8 mouse cellular contexts compared by ENCODE assay signal in the genomic region with DNA sequence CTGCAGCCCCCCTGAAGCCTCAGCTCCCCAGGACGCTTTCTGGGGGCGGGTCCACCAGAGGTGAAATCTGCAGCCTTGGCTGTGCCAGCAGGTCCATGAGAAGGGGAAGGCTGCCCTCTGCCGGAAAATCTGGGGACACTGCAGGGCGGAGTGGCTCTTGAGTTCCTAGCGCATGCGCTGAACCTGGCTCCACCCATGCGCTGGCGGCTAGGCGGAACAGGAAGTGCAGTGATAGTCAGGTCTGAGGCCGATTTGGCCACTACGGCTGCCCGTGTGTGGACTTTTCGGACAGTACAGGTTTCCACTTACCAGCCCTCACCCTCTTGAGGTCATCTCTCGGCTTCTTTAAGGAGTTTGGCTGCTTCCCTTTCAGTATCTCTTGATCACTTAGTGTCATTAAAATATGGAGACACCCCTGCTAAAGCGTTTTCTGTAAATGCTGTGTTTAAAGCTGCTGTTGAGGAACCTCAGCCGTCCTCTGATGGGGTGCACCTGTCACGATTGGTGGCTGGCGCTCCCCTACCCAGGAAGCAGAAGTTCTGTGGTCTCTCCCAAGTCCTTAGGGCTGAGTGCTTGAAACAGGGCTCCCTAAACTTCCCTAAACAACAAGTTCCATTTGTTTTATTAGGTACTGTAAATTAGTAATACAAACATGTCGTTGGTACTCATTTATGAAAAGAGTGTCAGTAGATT. TPM values are rescaled to one million over a fixed set of nuclear protein-coding genes. Genes with fewer than 3 reads are reported as not detected.
A peak's percentile ranks its signal among the peaks of the same experiment; 100 is the strongest.
DNase-seq lines count a peak whose midpoint lies in the region; ATAC-seq and TF ChIP-seq lines count a peak whose summit lies in the region.

No protein-coding gene starts in this region.

- H3K4me2 ChIP-seq in CH12.LX (ENCODE audit: insufficient read depth, low read depth, poor library complexity, severe bottlenecking), result peak overlapping the region; percentile 91
- H3K4me2 ChIP-seq in forebrain, embryonic 12.5 days, result peak overlapping the region; percentile 59
- H3K4me2 ChIP-seq in liver, postnatal 0 days (ENCODE audit: low read depth, low read length), result peak overlapping the region; percentile 80
- peak overlapping the region; percentile 71 for H3K4me2 ChIP-seq in neural tube, embryonic 14.5 days (ENCODE audit: low read depth, low read length)

- peak; percentile 88 for ATAC-seq in forebrain, embryonic 12.5 days (ENCODE audit: low FRiP score)
- peak; percentile 91 for ATAC-seq in liver, postnatal 0 days
- ATAC-seq in neural tube, embryonic 14.5 days (ENCODE audit: low read depth), result peak; percentile 86; the same call in 1 of the 2 replicates

- intact Hi-C loops in heart, postnatal 10 days (cut with DNase I), result loop anchor here (1.0 to 10.0 kb wide), 4 partner anchors 23 to 299 kb away; a partner anchor contains a TSS

- peak overlapping the region; percentile 52 to 79 (median 58) for H3K4me3 ChIP-seq in CH12.LX (replicated peaks in 1 of 3; ENCODE audit: low read depth in 2 of 3, low read length in 2 of 3, poor library complexity in 1 of 3)
- H3K4me3 ChIP-seq in forebrain, embryonic 12.5 days (replicated peaks), result peak overlapping the region; percentile 45
- peak overlapping the region; percentile 49 for H3K4me3 ChIP-seq in liver, postnatal 0 days (ENCODE audit: low read depth, low read length)
- peak overlapping the region; percentile 31 for H3K4me3 ChIP-seq in neural tube, embryonic 14.5 days (ENCODE audit: low read depth, low read length)

- no peaks in the 10 kb centered on the region for H3K36me3 ChIP-seq in CH12.LX (replicated peaks in 1 of 2; ENCODE audit: control insufficient read depth in 1 of 2, insufficient read depth in 1 of 2, low read length in 1 of 2)
- H3K36me3 ChIP-seq in forebrain, embryonic 12.5 days (replicated peaks), result no peaks in the 10 kb centered on the region
- H3K36me3 ChIP-seq in liver, postnatal 0 days (replicated peaks; ENCODE audit: insufficient read depth, low read length), result no peaks in the 10 kb centered on the region
- no peaks in the 10 kb centered on the region for H3K36me3 ChIP-seq in neural tube, embryonic 14.5 days (ENCODE audit: control insufficient read depth, insufficient read depth, low read length)

- TF ChIP-seq POLR2A in CH12.LX (IDR thresholded peaks at IDR 0.05; ENCODE audit: low read depth, low read length), result peak; percentile 100

- dilution Hi-C loops in CH12.LX (cut with MboI; ENCODE audit: extremely low pct_ligation_motif_present, extremely low pct_unique_long_range_greater_than_20kb, low sequenced_read_pairs), result no loop called here

- H3K9me3 ChIP-seq in CH12.LX (replicated peaks; ENCODE audit: low read length), result no peaks in the 10 kb centered on the region
- no peaks in the 10 kb centered on the region for H3K9me3 ChIP-seq in forebrain, embryonic 12.5 days
- H3K9me3 ChIP-seq in liver, postnatal 0 days (ENCODE audit: low read length), result no peaks in the 10 kb centered on the region
- H3K9me3 ChIP-seq in neural tube, embryonic 14.5 days (ENCODE audit: control insufficient read depth, low read length), result no peaks in the 10 kb centered on the region

- H3K79me2 ChIP-seq in CH12.LX (replicated peaks; ENCODE audit: control insufficient read depth, extremely low read depth, insufficient read depth, poor library complexity, severe bottlenecking), result no peaks in the 10 kb centered on the region

- in situ Hi-C loops in CH12.LX (cut with MboI; ENCODE audit: low pct_ligation_motif_present, low pct_unique_long_range_greater_than_20kb, low sequenced_read_pairs), result loop anchor here (10.0 to 25.0 kb wide), 2 partner anchors 279 to 681 kb away; a partner anchor contains a TSS

- WGBS in forebrain, embryonic 12.5 days, result 4% methylated on average over 19 of the region's 19 CpGs
- 2% methylated on average over 19 of the region's 19 CpGs for WGBS in large intestine, adult 2 months
- 4% methylated on average over 19 of the region's 19 CpGs for WGBS in liver, postnatal 0 days (ENCODE audit: insufficient replicate concordance)
- 6% methylated on average over 19 of the region's 19 CpGs for WGBS in neural tube, embryonic 14.5 days

- TF ChIP-seq CTCF in CH12.LX (conservative IDR thresholded peaks at IDR 0.05 in 1 of 2, IDR thresholded peaks at IDR 0.05 in 1 of 2; ENCODE audit: low read depth in 2 of 2, low read length in 2 of 2), result peak; percentile 79 to 100
- peak; percentile 100 for TF ChIP-seq CTCF in liver, postnatal 0 days (IDR thresholded peaks at IDR 0.05; ENCODE audit: low read depth)

- no peaks in the 10 kb centered on the region for H3K27me3 ChIP-seq in CH12.LX (replicated peaks)
- H3K27me3 ChIP-seq in forebrain, embryonic 12.5 days, result no peaks in the 10 kb centered on the region
- no peaks in the 10 kb centered on the region for H3K27me3 ChIP-seq in liver, postnatal 0 days (ENCODE audit: insufficient read depth, low read length)
- no peaks in the 10 kb centered on the region for H3K27me3 ChIP-seq in neural tube, embryonic 14.5 days (ENCODE audit: control insufficient read depth, insufficient read depth, low read length)

- H3K9ac ChIP-seq in CH12.LX (ENCODE audit: insufficient read depth, low read depth), result peak overlapping the region; percentile 86
- H3K9ac ChIP-seq in forebrain, embryonic 12.5 days, result peak overlapping the region; percentile 57
- peak overlapping the region; percentile 68 for H3K9ac ChIP-seq in liver, postnatal 0 days (replicated peaks)
- peak overlapping the region; percentile 47; the same call in 1 of the 2 replicates for H3K9ac ChIP-seq in neural tube, embryonic 14.5 days (replicated peaks; ENCODE audit: low read depth, low read length)

- peaks cover 9 to 37% of the 10 kb centered on the region in 2 experiments for H3K4me1 ChIP-seq in CH12.LX (ENCODE audit: control insufficient read depth in 1 of 2, insufficient read depth in 2 of 2)
- peaks cover 37% of the 10 kb centered on the region for H3K4me1 ChIP-seq in forebrain, embryonic 12.5 days
- peaks cover 43% of the 10 kb centered on the region for H3K4me1 ChIP-seq in liver, postnatal 0 days (ENCODE audit: insufficient read depth)
- peaks cover 26% of the 10 kb centered on the region for H3K4me1 ChIP-seq in neural tube, embryonic 14.5 days (ENCODE audit: control insufficient read depth, insufficient read depth, low read length)

- no peak overlapping the region for H3K27ac ChIP-seq in CH12.LX (ENCODE audit: insufficient read depth, low read depth)
- H3K27ac ChIP-seq in forebrain, embryonic 12.5 days, result peak overlapping the region; percentile 47; the same call in 1 of the 2 replicates
- H3K27ac ChIP-seq in liver, postnatal 0 days (ENCODE audit: low read depth), result peak overlapping the region; percentile 86
- 0 out of 2 replicates have a peak overlapping the region, but pooled peaks have one; percentile 52 for H3K27ac ChIP-seq in neural tube, embryonic 14.5 days (ENCODE audit: low read depth, low read length)

- peak; percentile 99 for DNase-seq in CH12.LX (ENCODE audit: extremely low read depth)
- peak; percentile 96 for DNase-seq in c-Kit-positive CD71-positive TER-119-negative erythroid progenitor cells, embryonic 14.5 days (ENCODE audit: low read depth)
- DNase-seq in heart, postnatal 10 days, result peak; percentile 98 to 99
- peak; percentile 89 for DNase-seq in large intestine, adult 2 months (ENCODE audit: low read depth, low spot score)
- DNase-seq in liver, postnatal 0 days, result peak; percentile 98
- DNase-seq in testis, postnatal 10 days (ENCODE audit: low spot score), result peak; percentile 98

- TF ChIP-seq EP300 in CH12.LX (IDR thresholded peaks at IDR 0.05; ENCODE audit: low read length), result peak; percentile 19; the same call in 1 of the 2 replicates
- no peak for TF ChIP-seq EP300 in liver, postnatal 0 days (IDR thresholded peaks at IDR 0.05; ENCODE audit: low read depth)

- TF ChIP-seq RAD21 in CH12.LX (IDR thresholded peaks at IDR 0.05; ENCODE audit: low read depth, low read length), result peak; percentile 100

TF ChIP-seq in CH12.LX, 34 proteins besides CTCF, POLR2A, EP300 and RAD21 (continues in another document):
- TF ChIP-seq BHLHE40 (IDR thresholded peaks at IDR 0.05; ENCODE audit: low read depth, low read length) (no peak), MYC (IDR thresholded peaks at IDR 0.05; ENCODE audit: low read depth, low read length) (peak; percentile 88), SIN3A (IDR thresholded peaks at IDR 0.05; ENCODE audit: low read length) (peak; percentile 95), PAX5 (IDR thresholded peaks at IDR 0.05; ENCODE audit: low read length) (no peak), HCFC1 (IDR thresholded peaks at IDR 0.05; ENCODE audit: low read depth, low read length) (peak; percentile 85), JUN (IDR thresholded peaks at IDR 0.05; ENCODE audit: insufficient read depth, low read depth, low read length) (no peak), MXI1 (IDR thresholded peaks at IDR 0.05; ENCODE audit: low read depth, low read length) (peak; percentile 82), IRF4 (IDR thresholded peaks at IDR 0.05; ENCODE audit: low read depth, low read length) (peak; percentile 73), ZMIZ1 (IDR thresholded peaks at IDR 0.05; ENCODE audit: low read depth, low read length) (peak; percentile 96), MEF2A (IDR thresholded peaks at IDR 0.05; ENCODE audit: borderline replicate concordance, low read depth, low read length) (peak; percentile 64; the same call in 1 of the 2 replicates), MAX (IDR thresholded peaks at IDR 0.05; ENCODE audit: low read length) (peak; percentile 81), JUND (conservative IDR thresholded peaks at IDR 0.05; ENCODE audit: low read depth, low read length) (peak; percentile 53), ELF1 (IDR thresholded peaks at IDR 0.05; ENCODE audit: low read depth, low read length) (peak; percentile 100)

RNA-seq across cellular contexts. Expression of a gene that starts 5.8 kb away (rescaled TPM):
- total RNA-seq in CH12.LX (2012; rRNA removed) (0.08 TPM in 1 of 2 replicates, not detected in the other), CH12.LX (2014; rRNA removed) (not detected in 2 replicates)
- 0.10 and 0.11 TPM in 2 replicates for polyA plus RNA-seq in CH12.LX (2012; ENCODE audit: insufficient read length, low read depth)
- polyA plus RNA-seq in forebrain, embryonic 12.5 days (2016; fragmentation: Nextera tagmentation; extraction: Ambion mirVana), result 2.1 and 2.9 TPM in 2 replicates
- not detected for total RNA-seq in heart, postnatal 10 days (2021)
- polyA plus RNA-seq in large intestine, adult 2 months (2012; rRNA removed), result 0.02 TPM in 1 of 2 replicates, not detected in the other
- polyA plus RNA-seq in liver, postnatal 0 days (2015; fragmentation: Nextera tagmentation; extraction: Ambion mirVana), result 0.12 and 0.31 TPM in 2 replicates
- polyA plus RNA-seq in neural tube, embryonic 14.5 days (2014; fragmentation: Nextera tagmentation; extraction: Ambion mirVana), result 2.1 and 2.4 TPM in 2 replicates

RNA-seq across cellular contexts. Expression of a gene that starts 30.3 kb away (rescaled TPM):
- total RNA-seq in CH12.LX (2012; rRNA removed), result 15.4 and 16.8 TPM in 2 replicates
- 5.2 and 6.3 TPM in 2 replicates for total RNA-seq in CH12.LX (2014; rRNA removed)
- 24.8 and 29.5 TPM in 2 replicates for polyA plus RNA-seq in CH12.LX (2012; ENCODE audit: insufficient read length, low read depth)
- polyA plus RNA-seq in forebrain, embryonic 12.5 days (2016; fragmentation: Nextera tagmentation; extraction: Ambion mirVana), result 49.4 and 56.7 TPM in 2 replicates
- total RNA-seq in heart, postnatal 10 days (2021), result 100 to 1,000 TPM; 228 to 275 TPM
- polyA plus RNA-seq in large intestine, adult 2 months (2012; rRNA removed), result 69.0 and 73.6 TPM in 2 replicates
- polyA plus RNA-seq in liver, postnatal 0 days (2015; fragmentation: Nextera tagmentation; extraction: Ambion mirVana), result 10.4 and 10.5 TPM in 2 replicates
- 35.7 and 42.6 TPM in 2 replicates for polyA plus RNA-seq in neural tube, embryonic 14.5 days (2014; fragmentation: Nextera tagmentation; extraction: Ambion mirVana)
